Mouse (Mus musculus) naive thymus-derived CD4-positive, alpha-beta T cell, adult 5 months (primary cell): Measurements from ENCODE around the gene Plekhg6. TPM values are rescaled to one million over a fixed set of nuclear protein-coding genes. Genes with fewer than 3 reads are reported as not detected.

ENCODE experiments used
- polyA plus RNA-seq: library from polyadenylated mRNA; unstranded; fragments of 100-300 nt; shearing (Covaris generic); gene quantifications from one replicate; pipeline ENCODE4 v1.2.1, GENCODE M21; 2017

The Plekhg6 gene
- polyA plus RNA-seq: 0.17 TPM

GRCm38 (mm10) chr6:125380372-125381360 lies at the start of gene Plekhg6:
Gene Plekhg6 (minus strand): TSS chr6:125380793.

GRCm38 (mm10) chr6:125348721-125349574 lies 31.6 kb downstream of the Plekhg6 start, which contains the start of gene Tnfrsf1a:
Gene Tnfrsf1a (plus strand): TSS chr6:125349362.

GRCm38 (mm10) chr6:125320323-125320722 lies 60.3 kb downstream of the Plekhg6 start, which contains the start of gene Scnn1a:
Gene Scnn1a (plus strand): TSS chr6:125320659.

GRCm38 (mm10) chr6:125313546-125314230 lies 66.9 kb downstream of the Plekhg6 start, which contains the start of gene Ltbr:
Gene Ltbr (minus strand): TSS chr6:125313885.

Other genes starting within 250 kb of the Plekhg6 start
- gene Nop2, start 248.9 kb downstream of the Plekhg6 start, polyA plus RNA-seq: 39.7 TPM
- gene Iffo1, start 235.6 kb downstream of the Plekhg6 start, polyA plus RNA-seq: 20.2 TPM
- 201 TPM for gene Gapdh, start 214.3 kb downstream of the Plekhg6 start, polyA plus RNA-seq
- gene Ncapd2, start 189.1 kb downstream of the Plekhg6 start, polyA plus RNA-seq: 17.0 TPM
- 37.5 TPM for gene Mrpl51, start 189.0 kb downstream of the Plekhg6 start, polyA plus RNA-seq
- 46.2 TPM for gene Vamp1, start 165.2 kb downstream of the Plekhg6 start, polyA plus RNA-seq
- gene Tapbpl, start 148.9 kb downstream of the Plekhg6 start, polyA plus RNA-seq: 60.2 TPM
- 455 TPM for gene Cd27, start 143.8 kb downstream of the Plekhg6 start, polyA plus RNA-seq
- gene Tuba3a, start 94.8 kb downstream of the Plekhg6 start, polyA plus RNA-seq: 2.0 TPM
- not detected for gene Ltbr, start 66.9 kb downstream of the Plekhg6 start, polyA plus RNA-seq
- 0.19 TPM for gene Scnn1a, start 60.1 kb downstream of the Plekhg6 start, polyA plus RNA-seq
- 100.0 TPM for gene Tnfrsf1a, start 31.4 kb downstream of the Plekhg6 start, polyA plus RNA-seq
- 88.0 TPM for gene Cd9, start 114.0 kb upstream of the Plekhg6 start, polyA plus RNA-seq
- 0.51 TPM for gene Vwf, start 166.0 kb upstream of the Plekhg6 start, polyA plus RNA-seq